Mouse (Mus musculus) small intestine, adult 2 months (tissue): ENCODE measurements around the gene Fbf1.

ENCODE experiments used
- CTCF ChIP-seq: fragments of 200-500 bp; IDR thresholded peaks from 2 replicates; pipeline ENCODE4 v1.5.1; 2012; ENCODE audit warnings: low read depth, mild to moderate bottlenecking, control low read depth, inconsistent platforms, low read length, moderate library complexity, mixed read lengths; ENCODE audit not compliant: insufficient replicate concordance, insufficient read length; ENCODE audit errors: extremely low read depth
- POLR2A ChIP-seq: fragments of 200-500 bp; IDR thresholded peaks from 2 replicates; pipeline ENCODE4 v1.6.1; 2012; ENCODE audit warnings: low read depth, mild to moderate bottlenecking, control low read depth, inconsistent platforms, low read length, moderate library complexity

- no peak for TF ChIP-seq CTCF
- TF ChIP-seq POLR2A, result no peak
These were observed 38.7 kb downstream of the Fbf1 start for GRCm38 (mm10) chr11:116129091-116129790.
